Mouse (Mus musculus) inflammation-experienced regulatory T-cells, adult 6 months (primary cell): ENCODE measurements around the gene Gm10153. TPM values are rescaled to one million over a fixed set of nuclear protein-coding genes. Genes with fewer than 3 reads are reported as not detected.
"Not testable (repeated sequence)": the region's sequence is repeated elsewhere in the genome, so short reads cannot be mapped to it uniquely, and the experiment has no call there.

Experiments used
- ATAC-seq: one replicate; pipeline ENCODE4 v1.8.0; 2017
- polyA plus RNA-seq, 3 experiments: library from polyadenylated mRNA; unstranded; fragments of 100-300 nt; shearing (Covaris generic); gene quantifications; one replicate each; pipeline ENCODE4 v1.2.1; 2017

Gene Gm10153
- not detected for polyA plus RNA-seq

GRCm38 (mm10) chr7:142190289-142190688, at the start of gene Gm10153:
Gm10153 (minus strand) TSS chr7:142190389.
- ATAC-seq, result no peak

- ATAC-seq, result no peak
These were observed 41.4 kb upstream of the Gm10153 start for GRCm38 (mm10) chr7:142231540-142231939.

GRCm38 (mm10) chr7:142229871-142230270, 39.7 kb upstream of the Gm10153 start, which contains the start of gene Krtap5-5:
Krtap5-5 (minus strand) TSS chr7:142229971.
- ATAC-seq, result not testable (repeated sequence)

GRCm38 (mm10) chr7:142224518-142224917, 34.3 kb upstream of the Gm10153 start:
- ATAC-seq, result no peak

DNA sequence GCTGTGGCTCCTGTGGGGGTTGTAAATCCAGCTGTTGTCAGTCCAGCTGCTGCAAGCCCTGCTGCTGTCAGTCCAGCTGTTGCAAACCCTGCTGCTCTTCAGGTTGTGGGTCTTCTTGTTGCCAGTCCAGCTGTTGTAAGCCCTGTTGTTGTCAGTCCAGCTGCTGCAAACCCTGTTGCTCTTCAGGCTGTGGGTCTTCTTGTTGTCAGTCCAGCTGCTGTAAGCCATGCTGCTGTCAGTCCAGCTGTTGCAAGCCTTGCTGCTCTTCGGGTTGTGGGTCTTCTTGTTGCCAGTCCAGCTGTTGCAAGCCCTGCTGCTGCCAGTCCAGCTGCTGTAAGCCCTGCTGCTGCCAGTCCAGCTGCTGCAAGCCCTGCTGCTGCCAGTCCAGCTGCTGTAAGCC, 21.9 kb upstream of the Gm10153 start:
- ATAC-seq, result not testable (repeated sequence)

DNA sequence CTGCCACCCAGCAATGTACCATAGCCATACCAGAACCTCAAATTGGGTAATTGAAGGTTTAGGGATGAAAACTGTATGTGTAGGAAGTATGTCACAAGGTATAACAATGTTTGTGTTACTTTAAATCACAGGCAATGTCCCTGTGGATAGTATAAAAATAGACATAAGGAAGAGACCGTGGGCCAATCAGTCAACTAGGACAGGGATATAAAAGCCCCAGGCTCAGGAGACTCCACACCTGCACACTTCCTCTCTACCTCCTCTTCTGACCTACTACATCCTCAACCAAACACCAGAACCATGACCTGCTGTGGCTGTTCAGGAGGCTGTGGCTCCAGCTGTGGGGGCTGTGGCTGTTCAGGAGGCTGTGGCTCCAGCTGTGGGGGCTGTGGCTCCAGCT, 21.4 kb upstream of the Gm10153 start, which contains the start of gene Gm7579:
Gm7579 (plus strand) TSS at position 301 of the 400 bp plus-strand sequence.
- no peak for ATAC-seq

DNA sequence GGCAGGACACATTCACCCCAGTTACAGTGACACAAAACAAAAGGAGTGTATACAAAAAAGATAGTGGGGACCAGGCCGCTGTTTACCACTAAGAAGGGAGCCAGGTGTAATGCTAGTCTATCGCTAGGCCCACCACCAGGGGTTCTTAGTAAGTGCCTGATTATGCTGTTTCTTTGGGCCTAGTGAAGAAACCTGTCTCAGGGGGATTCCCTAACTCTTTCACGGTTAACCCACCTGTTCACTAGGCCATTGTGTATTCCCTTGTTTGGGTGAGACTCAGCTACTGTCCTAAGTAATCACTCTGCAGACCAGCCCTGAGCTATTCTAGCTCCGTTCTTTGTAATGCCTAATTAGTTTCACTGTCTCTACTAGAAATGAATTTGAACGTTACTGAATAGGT, 16.7 kb upstream of the Gm10153 start:
- ATAC-seq, result not testable (repeated sequence)

- ATAC-seq, result no peak
These were observed 15.3 kb upstream of the Gm10153 start for GRCm38 (mm10) chr7:142205488-142205887.

DNA sequence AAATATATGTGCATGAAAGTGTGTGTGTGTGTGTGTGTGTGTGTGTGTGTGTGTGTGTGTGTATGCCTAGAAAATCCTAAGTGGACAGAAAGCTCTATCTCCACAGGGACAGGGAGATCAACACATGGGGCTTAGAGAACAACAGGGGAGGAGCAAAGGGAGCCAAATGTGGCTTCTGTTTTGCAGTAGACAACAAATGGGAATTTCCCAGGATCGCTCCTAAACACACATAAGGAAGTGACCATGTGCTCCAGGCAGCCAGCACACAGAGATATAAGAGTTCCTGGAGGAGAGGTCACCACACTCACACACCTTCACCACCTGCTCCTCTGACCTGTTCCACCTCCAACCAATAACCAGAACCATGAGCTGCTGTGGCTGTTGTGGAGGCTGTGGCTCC, 10.9 kb upstream of the Gm10153 start, which contains the start of gene Krtap5-3:
Krtap5-3 (plus strand) TSS at position 301 of the 400 bp plus-strand sequence.
- no peak for ATAC-seq

DNA sequence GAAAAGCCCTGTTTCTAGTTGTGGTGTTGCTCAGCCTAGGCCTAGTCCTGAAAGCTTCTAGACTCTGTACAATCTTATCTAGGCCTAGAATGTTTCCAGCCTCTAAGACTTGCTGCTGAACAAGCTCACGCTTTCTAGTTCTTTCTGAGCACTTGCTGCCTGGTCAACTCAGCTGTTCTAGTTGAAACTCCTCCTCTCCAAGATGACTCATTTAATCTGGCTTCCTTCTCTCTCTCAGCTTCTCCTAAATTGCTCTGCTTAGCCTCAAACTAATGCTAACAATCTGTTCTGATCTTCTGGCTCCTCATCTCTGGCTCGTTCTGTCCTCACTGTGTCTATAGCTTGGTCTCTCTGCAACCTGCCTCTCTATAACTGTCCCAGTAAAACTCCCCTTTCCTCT, 8.6 kb upstream of the Gm10153 start:
- no peak for ATAC-seq

DNA sequence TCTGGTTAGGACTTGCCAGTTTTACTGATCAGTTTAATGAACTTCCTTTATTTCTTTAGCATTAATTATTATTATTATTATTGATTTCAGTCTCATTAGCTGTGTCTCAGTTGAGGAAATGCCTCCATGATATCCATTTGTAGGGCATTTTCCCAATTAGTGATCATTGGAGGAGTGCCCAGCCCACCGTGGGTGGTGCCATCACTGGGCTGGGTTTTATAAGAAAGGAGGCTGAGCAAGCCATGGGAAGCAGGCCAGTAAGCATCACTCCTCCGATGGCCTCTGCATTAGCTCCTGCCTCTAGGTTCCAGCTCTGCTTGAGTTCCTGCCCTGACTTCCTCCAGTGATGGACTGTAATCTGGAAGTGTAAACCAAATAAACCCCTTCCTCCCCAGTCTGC, 2.0 kb downstream of the Gm10153 start:
- ATAC-seq, result no peak

DNA sequence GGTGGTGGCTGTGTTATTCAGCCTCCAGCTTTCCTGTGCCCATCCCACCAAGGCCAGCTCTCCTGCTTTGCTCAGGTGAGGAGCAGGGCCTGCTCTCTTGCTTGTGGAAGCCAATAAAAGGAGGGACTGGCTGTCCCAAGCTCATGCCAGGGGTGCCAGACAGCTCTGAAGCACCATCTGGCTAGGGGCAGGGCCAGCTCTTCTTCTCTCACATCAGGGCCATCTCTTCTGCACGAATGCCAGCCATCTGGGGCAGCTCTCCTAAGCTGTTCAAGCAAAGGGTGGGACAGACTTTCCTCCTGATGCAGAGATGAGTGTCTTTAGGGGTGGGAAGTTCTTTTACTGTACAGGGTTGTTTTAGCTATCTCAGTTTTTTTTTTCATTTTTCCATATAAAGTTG, 9.2 kb downstream of the Gm10153 start:
- ATAC-seq, result no peak

GRCm38 (mm10) chr7:142178685-142179084, 11.5 kb downstream of the Gm10153 start:
- ATAC-seq, result no peak

GRCm38 (mm10) chr7:142175905-142176304, 14.3 kb downstream of the Gm10153 start, which contains the start of gene Krtap5-2:
Krtap5-2 (minus strand) TSS chr7:142176005.
- not testable (repeated sequence) for ATAC-seq

DNA sequence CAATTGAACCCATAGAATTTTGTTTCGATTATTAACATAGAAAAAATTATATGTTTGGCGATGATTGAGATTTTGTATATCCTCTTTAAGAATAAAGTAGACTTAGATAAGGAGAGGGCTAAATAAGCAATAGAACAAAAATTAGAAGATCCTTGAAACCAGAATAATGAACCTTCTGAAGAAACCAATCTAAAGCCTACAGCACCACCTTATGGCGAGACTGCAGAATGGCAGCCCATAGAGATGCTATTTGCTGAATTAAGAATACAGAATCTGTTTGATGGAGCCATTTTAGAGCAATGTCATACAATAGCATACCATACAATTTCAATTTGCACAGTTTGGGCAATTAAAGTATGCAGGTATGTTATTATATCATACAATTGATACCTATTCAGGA, 20.4 kb downstream of the Gm10153 start:
- ATAC-seq, result no peak

DNA sequence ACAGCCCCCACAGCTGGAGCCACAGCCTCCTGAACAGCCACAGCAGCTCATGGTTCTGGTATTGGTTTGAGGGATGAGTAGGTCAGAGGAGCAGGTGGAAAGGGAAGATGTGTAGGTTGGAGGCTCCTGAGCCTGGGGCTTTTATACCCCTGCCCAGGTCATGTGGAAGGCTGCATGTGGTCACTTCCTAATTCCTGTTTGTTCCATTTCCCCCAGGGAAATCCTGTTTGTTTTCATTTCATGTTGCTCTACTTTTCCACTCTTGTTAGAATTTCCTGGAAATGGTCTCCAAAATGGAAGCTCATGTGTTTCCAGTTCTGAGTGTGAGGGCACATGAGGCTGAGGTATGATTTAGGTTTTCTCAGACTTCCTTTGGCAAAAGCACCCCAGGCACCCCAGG, 24.6 kb downstream of the Gm10153 start, which contains the start of gene Gm4553:
Gm4553 (minus strand) TSS at position 101 of the 400 bp plus-strand sequence.
- not testable (repeated sequence) for ATAC-seq

- ATAC-seq, result no peak
These were observed 30.8 kb downstream of the Gm10153 start for GRCm38 (mm10) chr7:142159366-142159765.

GRCm38 (mm10) chr7:142157013-142157412, 33.2 kb downstream of the Gm10153 start, which contains the start of gene Gm29735:
Gm29735 (minus strand) TSS chr7:142157113.
- ATAC-seq, result not testable (repeated sequence)

DNA sequence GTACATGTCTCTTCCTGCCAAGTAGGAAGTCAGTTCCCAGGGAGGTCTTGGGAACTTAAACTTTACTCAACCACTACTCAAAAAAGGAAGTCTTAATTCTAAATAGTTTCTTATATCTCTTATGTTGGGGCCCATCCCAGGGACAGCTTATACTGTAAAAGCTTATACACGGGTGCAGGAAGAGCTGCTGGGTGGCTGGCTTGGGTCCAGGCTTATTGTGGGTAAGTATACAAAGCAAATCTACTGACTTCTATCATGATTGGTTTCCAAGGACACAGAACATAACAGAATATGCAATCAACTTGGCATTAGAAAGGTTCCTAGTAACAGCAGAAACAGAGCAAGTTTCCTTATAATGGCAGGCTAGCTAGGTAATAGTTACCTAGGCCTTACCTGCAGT, 34.9 kb downstream of the Gm10153 start:
- ATAC-seq, result no peak

GRCm38 (mm10) chr7:142152191-142152590, 38.0 kb downstream of the Gm10153 start:
- no peak for ATAC-seq

DNA sequence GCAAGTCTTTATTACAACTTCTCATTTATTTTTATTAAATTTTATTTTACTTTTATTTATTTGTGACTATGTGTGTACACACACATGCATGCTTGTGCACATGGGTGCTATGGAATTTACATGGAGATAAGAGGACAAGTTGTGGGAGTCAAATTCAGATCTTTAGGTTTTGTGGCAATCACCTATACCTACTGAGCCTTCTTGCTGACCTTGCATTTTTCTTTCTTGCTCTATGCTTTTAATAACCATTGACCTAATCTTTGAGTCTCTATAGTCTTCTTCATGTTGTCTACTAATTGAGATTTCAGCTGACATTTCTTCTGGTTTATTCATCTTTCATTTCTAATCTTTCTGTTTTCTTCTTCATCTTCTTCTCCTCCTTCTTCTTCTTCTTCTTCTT, 41.6 kb downstream of the Gm10153 start:
- no peak for ATAC-seq

DNA sequence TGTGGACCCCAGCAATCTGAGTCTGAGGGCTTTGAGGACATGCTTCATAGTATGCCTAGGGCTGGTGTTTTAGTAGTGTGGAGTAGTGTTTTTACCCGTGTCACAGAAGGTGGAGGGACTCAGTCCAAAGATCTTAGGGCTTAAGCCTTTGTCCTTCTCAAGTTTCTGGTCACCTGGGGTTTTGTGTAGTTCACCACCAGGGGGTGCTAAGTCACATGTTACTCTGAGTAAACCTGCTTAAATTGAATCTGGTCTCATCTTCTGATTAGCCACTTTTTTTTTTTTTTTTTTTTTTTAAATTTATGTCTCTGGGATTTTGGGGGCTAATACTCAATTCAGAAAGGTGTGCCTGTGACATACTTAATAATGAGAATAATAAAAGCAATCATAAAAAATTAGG, 44.2 kb downstream of the Gm10153 start:
- ATAC-seq, result no peak

DNA sequence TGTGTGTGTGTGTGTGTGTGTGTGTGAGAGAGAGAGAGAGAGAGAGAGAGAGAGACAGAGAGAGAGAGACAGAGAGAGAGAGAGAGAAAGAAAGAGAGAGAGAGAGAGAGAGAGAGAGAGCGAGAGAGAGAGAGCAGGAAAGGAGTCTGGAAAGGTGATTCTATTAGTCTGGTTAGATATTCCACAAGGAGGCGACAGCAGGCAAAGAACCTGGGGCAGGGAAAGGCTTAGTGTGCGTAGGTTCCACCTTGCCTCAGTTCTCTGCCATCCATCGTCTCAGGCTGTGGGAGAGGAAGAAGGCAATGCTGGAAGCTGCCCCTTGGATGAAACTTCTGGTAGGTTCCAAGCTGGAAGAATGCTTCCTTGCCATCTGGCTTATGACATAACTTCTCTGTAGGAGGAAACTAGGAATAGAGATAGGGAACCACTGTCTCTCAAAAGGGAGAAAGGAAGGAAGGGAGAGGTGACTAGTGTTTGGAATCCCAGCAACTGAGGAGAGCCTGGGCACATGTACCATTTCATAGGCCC, 44.7 kb downstream of the Gm10153 start:
- ATAC-seq, result no peak

DNA sequence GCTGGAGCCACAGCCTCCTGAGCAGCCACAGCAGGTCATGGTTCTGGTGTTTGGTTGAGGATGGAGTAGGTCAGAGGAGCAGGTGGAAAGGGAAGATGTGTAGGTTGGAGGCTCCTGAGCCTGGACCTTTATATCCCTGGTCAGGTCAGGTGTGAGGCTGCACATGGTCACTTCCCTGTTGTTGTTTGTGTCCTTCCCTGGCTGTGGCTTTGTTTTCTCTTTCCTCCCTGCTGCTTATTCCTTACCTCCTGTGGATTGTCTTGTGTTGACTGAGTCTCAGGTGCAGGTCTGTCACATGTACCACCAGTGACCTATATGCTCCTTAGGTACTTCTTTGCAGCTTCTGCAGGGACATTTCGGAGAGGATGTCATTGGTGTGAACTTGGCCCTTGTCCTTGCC, 45.7 kb downstream of the Gm10153 start, which contains the start of gene Gm45337:
Gm45337 (minus strand) TSS at position 101 of the 400 bp plus-strand sequence.
- no peak for ATAC-seq
